Mouse (Mus musculus) forebrain, embryonic 16.5 days (tissue): ENCODE measurements at regions not wholly inside any gene's neighbourhood (a gene's known extent, or its start where the extent isn't known, plus 50 kb on each side); places are given as distances from the start of the nearest gene placed in this dataset.

ENCODE experiments used
- ATAC-seq: fragments of 200-750 bp; cut with Nextera tagmentation; 2 replicates; pipeline ENCODE4 v1.8.0; 2017; ENCODE audit warnings: mild to moderate bottlenecking, moderate library complexity
- H3K27ac ChIP-seq: fragments of 300-500 bp; sonication (generic); 2 replicates; pipeline ENCODE4 v1.5.1; 2014; ENCODE audit warnings: low read length, control low read depth
- H3K27me3 ChIP-seq: fragments of 300-500 bp; sonication (generic); replicated peaks from 2 replicates; pipeline ENCODE4 v1.6.1; 2014; ENCODE audit warnings: low read length; ENCODE audit not compliant: control insufficient read depth, insufficient read depth
- H3K36me3 ChIP-seq: fragments of 300-500 bp; sonication (generic); 2 replicates; pipeline ENCODE4 v1.6.1; 2014; ENCODE audit not compliant: control insufficient read depth, insufficient read depth
- H3K4me1 ChIP-seq: fragments of 300-500 bp; sonication (generic); replicated peaks from 2 replicates; pipeline ENCODE4 v1.6.1; 2014; ENCODE audit warnings: low read length; ENCODE audit not compliant: control insufficient read depth, insufficient read depth
- H3K4me2 ChIP-seq: fragments of 300-500 bp; sonication (generic); 2 replicates; pipeline ENCODE4 v1.6.1; 2014; ENCODE audit warnings: mild to moderate bottlenecking, low read length, control low read depth
- H3K4me3 ChIP-seq: fragments of 300-500 bp; sonication (generic); replicated peaks from 2 replicates; pipeline ENCODE4 v1.5.1; 2014; ENCODE audit warnings: mild to moderate bottlenecking, low read length, control low read depth
- H3K9ac ChIP-seq: fragments of 300-500 bp; sonication (generic); replicated peaks from 2 replicates; pipeline ENCODE4 v1.6.1; 2014; ENCODE audit warnings: low read depth, low read length, control low read depth
- H3K9me3 ChIP-seq: fragments of 300-500 bp; sonication (generic); 2 replicates; pipeline ENCODE4 v1.6.1; 2016; ENCODE audit warnings: low read length; ENCODE audit not compliant: control insufficient read depth
- WGBS: fragments of 180-500 bp; shearing (Covaris S2); extraction: QIAGEN DNeasy Blood & Tissue Kit; methylation state at CpG from one replicate; pipeline ENCODE4 v1.1.7; 2014; 5-methylcytosine and 5-hydroxymethylcytosine counted together

DNA sequence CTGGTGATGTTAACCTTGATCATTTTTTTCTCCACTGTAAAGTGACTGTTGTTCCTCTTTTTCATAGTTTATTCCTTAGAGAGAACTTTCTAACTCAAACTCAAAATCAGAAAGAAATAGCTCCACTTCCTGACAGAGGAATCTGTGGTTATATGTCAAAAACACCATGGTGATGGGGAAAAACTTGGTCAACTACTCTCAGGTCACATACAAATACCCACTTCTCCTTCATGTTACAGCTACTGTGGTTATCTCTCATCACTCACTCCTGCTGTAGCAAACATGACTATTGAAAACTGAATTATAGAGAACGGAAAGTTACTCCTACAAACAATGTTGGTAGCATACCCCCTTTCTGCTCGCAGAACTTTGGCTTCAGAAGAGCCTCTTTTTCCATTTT is 127.1 kb upstream of the Cp start:
- no peaks in the 10 kb centered on the region for H3K27me3 ChIP-seq
- H3K27ac ChIP-seq = no peak overlapping the region
- 83% methylated on average over 2 of the region's 2 CpGs for WGBS
- no peaks in the 10 kb centered on the region for H3K36me3 ChIP-seq
- no peak for ATAC-seq
- no peaks in the 10 kb centered on the region for H3K9me3 ChIP-seq
- no peak overlapping the region for H3K4me2 ChIP-seq
- H3K4me1 ChIP-seq = no peaks in the 10 kb centered on the region
- H3K4me3 ChIP-seq = no peak overlapping the region
- H3K9ac ChIP-seq = no peak overlapping the region

DNA sequence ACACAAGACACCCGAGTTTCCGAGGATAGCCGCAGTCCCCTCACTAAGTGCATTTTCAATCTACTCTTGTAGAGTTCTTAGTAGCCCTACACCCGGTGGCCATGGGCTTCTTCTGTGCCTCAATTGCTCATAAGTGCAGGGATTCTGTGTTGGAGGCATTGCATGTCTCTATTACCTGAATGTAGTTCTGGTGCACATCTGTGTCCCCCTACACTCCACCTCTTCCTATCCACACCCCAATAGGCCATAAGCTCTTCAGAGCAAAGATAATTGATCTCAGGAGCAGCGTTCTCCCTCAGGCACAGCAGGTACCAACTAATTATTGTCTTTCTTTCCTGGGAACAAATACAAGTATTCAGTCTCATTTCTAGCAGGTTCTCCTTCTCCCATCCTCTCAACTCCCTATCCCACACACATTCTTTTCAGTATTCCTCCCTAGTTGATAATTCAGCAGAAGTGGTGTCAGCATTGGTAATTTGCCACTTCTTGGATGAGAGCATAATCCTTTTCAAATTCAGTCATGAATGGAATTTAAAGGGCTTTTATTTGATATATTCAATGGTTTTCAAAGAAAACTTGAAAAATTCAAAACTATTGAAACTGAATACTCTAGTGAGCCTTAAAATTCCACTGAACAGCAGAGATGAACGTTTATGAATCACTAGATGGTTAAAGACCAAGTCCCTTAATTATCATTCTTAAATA is 108.7 kb upstream of the Cp start:
- H3K36me3 ChIP-seq = no peaks in the 10 kb centered on the region
- no peaks in the 10 kb centered on the region for H3K9me3 ChIP-seq
- no peak overlapping the region for H3K9ac ChIP-seq
- H3K4me1 ChIP-seq = peaks cover 2% of the 10 kb centered on the region; the same call in 1 of the 2 replicates
- ATAC-seq = peak; percentile 80
- no peak overlapping the region for H3K4me2 ChIP-seq
- no peaks in the 10 kb centered on the region for H3K27me3 ChIP-seq
- no peak overlapping the region for H3K4me3 ChIP-seq
- whole genome bisulfite sequencing = 59% methylated on average over 6 of the region's 6 CpGs
- H3K27ac ChIP-seq = no peak overlapping the region

DNA sequence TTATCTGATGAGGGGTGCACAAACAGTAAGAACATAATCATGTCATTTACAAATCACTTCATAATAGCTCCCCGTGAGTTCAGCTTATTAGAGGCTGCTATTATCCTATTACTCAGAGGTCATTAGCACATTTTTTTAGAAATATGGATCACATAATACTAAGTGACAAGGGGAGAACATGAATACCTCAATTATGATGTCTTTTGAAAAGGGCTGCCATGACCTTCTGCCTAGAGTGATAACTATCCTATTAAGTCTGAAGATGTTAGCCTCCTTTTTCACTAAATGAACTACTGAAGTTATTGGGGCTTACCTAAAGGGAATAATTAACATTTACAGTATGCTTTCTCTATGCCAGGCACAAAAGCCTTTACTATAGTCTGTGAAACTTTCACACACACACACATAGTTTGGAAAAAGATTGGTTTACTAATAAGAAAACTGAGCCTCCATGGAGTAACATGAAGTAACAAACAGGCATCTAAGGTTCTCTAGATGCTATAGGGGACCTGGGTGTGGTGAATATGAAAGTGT is 108.1 kb upstream of the Cp start:
- Histone ChIP-seq H3K4me1 (peaks cover 2% of the 10 kb centered on the region; the same call in 1 of the 2 replicates), H3K9ac (no peak overlapping the region), H3K27me3 (no peaks in the 10 kb centered on the region), H3K36me3 (no peaks in the 10 kb centered on the region), H3K4me2 (no peak overlapping the region), H3K9me3 (no peaks in the 10 kb centered on the region), H3K27ac (no peak overlapping the region), H3K4me3 (no peak overlapping the region)
- 22% methylated on average over 1 of the region's 1 CpGs for WGBS
- peak; percentile 50 for ATAC-seq

DNA sequence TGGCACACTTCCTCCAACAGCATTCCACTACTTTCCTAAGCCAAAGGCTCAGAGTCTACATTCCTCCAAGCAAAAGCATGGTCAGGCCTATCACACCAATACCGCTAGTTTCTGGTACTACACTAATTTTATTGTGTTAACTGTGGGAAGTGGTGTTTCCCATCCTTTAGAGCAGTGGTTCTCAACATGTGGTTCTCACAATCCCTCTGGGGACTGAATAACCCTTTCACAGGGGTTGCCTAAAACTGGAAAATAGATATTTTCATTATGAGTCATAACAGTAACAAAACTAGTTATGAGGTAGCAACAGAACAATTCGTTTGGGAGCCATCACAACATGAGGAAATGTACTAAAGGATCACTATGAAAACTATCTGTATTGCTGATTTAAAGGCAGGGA is 74.2 kb upstream of the Cp start:
- no peak overlapping the region for H3K9ac ChIP-seq
- H3K9me3 ChIP-seq = no peaks in the 10 kb centered on the region
- H3K4me1 ChIP-seq = no peaks in the 10 kb centered on the region
- H3K36me3 ChIP-seq = no peaks in the 10 kb centered on the region
- 70% methylated on average over 2 of the region's 2 CpGs for WGBS
- no peak for ATAC-seq
- H3K4me2 ChIP-seq = no peak overlapping the region
- H3K27me3 ChIP-seq = no peaks in the 10 kb centered on the region
- H3K4me3 ChIP-seq = no peak overlapping the region
- H3K27ac ChIP-seq = no peak overlapping the region

DNA sequence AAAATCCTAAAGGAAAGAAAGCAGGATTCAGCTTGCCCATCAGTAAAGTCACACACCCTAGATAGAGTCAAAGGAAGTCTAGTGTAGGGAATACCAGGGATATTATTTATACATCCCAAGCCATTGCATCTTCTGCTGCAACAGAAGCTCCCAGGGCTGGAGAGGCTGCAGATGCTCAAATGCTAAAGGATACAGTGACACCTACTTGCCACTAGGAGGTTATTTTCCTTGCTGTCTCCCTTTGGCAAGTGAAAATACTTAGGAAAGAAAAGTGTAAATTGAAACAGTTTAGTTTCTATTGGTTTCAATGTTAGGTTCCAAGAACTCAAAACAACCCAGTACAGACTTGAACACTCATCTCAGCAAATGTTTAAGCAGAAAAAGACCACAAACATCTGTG is 68.4 kb upstream of the Cp start:
- Histone ChIP-seq H3K36me3 (no peaks in the 10 kb centered on the region), H3K4me2 (no peak overlapping the region), H3K9ac (no peak overlapping the region), H3K4me1 (no peaks in the 10 kb centered on the region), H3K9me3 (no peaks in the 10 kb centered on the region), H3K27me3 (no peaks in the 10 kb centered on the region), H3K4me3 (no peak overlapping the region), H3K27ac (no peak overlapping the region)
- no peak for ATAC-seq

DNA sequence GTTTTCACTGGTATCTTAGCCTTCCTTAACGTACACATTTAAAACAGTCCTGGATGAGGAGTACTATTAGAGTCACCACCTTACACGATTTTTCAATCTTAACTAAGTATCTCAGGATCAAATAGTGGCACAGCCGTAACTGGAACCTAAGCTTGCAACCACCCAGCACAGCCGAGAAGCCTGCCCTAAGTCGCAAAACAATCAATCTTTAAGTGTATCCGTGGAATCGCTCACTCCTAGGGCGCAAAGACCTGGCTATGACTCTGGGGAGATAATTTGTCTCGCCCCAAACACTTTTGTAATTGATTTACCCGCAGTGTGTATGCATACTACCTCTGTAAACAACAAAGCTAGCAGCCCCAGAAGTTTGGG is 62.6 kb upstream of the Cp start:
- ATAC-seq = no peak
- H3K27ac ChIP-seq = no peak overlapping the region
- H3K4me1 ChIP-seq = peaks cover 18% of the 10 kb centered on the region
- H3K9ac ChIP-seq = peak overlapping the region; percentile 35; the same call in 1 of the 2 replicates
- H3K9me3 ChIP-seq = no peaks in the 10 kb centered on the region
- 4% methylated on average over 10 of the region's 10 CpGs for WGBS
- no peaks in the 10 kb centered on the region for H3K36me3 ChIP-seq
- no peaks in the 10 kb centered on the region for H3K27me3 ChIP-seq
- H3K4me3 ChIP-seq = peak overlapping the region; percentile 72
- H3K4me2 ChIP-seq = peak overlapping the region; percentile 65

DNA sequence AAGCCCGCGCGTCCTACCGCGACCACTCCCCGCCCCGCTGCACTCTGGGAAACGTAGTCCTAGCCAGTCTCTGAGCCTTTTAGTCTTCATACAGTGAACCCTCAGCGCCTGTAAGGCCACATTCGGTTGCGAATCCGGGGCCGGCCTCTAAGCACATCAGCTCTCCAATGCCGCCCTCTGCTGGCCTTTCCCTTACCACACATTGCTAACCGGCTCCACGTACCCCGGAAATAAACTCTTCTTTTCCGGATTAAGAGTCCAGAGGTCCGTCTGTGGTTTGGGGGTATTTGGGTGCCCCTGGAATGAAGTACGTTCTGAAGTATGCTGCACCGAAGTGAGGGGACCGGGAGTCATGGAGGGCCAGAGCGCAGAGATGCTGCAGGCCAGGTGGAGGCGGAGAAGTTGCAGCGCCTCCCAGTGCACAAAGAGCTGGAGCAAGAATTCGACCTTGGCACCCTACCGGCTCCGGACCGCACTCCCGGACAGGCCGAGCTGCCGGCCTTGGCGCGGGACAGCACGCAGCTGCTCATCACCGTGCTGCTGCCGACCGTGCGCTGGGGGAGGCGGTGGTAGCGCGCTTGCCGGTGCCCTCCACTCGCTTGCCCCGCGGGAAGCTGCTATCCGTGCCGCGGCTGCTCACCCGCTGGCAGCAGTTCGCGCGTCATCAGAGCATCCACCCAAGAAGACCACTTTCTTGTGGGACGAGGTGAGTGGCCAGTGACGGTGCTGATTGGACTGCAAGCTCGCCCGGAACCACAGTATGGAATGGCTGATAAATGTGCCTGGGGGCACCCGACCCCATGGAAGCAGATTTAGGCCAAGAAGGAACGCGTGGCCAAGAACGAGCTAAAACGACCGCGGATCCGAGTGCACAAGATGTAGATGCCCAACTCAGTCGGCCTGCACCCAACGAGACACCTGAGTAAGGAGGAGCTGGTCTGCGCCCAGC is 62.0 kb upstream of the Cp start:
- ATAC-seq = peak; percentile 100
- Histone ChIP-seq H3K4me2 (peak overlapping the region; percentile 88), H3K9me3 (no peaks in the 10 kb centered on the region), H3K36me3 (no peaks in the 10 kb centered on the region), H3K27me3 (no peaks in the 10 kb centered on the region), H3K4me3 (peak overlapping the region; percentile 72), H3K27ac (peak overlapping the region; percentile 74), H3K9ac (peak overlapping the region; percentile 78), H3K4me1 (peaks cover 18% of the 10 kb centered on the region)
- under 1% methylated on average over 68 of the region's 68 CpGs for WGBS

DNA sequence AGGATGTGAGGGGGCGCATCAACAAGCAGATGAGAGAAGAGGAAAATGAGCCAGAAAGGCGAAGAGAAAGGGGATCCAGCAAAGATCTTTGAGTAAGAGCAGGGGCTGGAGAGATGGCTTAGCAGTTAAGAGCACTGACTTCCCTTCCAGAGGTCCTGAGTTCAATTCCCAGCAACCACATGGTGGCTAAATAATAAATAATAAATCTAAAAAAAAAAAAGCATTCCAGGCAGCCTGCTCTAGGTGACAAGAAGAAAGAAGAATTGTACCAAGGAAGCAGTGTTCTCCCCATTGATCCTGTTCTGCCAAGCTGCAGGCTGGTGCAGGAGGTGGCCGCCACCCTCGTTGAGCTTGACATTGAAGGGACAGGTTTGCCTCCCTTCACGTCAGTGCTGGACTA is 61.1 kb upstream of the Cp start:
- Histone ChIP-seq H3K27ac (no peak overlapping the region), H3K4me1 (peaks cover 18% of the 10 kb centered on the region), H3K9me3 (no peaks in the 10 kb centered on the region), H3K27me3 (no peaks in the 10 kb centered on the region), H3K4me2 (peak overlapping the region; percentile 88), H3K9ac (peak overlapping the region; percentile 78), H3K36me3 (no peaks in the 10 kb centered on the region), H3K4me3 (peak overlapping the region; percentile 72)
- 32% methylated on average over 5 of the region's 5 CpGs for WGBS
- ATAC-seq = no peak

DNA sequence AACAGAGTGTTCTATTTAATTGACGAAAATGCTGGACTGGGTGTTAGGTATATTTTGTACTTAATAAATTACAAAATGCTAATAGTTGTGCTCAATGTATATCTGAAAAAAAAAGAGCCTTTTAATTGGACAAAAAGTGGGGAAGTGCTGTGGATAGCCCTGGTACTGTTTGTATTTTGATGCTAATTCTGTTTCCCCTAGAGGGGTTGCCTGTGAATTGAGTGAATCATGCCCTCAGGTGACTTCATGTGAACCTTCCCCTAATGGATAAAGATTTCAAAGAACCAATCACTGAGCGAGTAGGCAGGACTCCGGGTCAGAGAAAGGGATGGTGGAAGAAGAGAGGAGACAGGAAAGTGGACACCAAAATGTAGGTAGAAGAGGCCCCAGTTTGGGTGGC is 59.7 kb upstream of the Cp start:
- WGBS = 86% methylated on average over 3 of the region's 3 CpGs

More for the DNA sequence above, 59.7 kb upstream of the Cp start:
- no peaks in the 10 kb centered on the region for H3K27me3 ChIP-seq
- no peak overlapping the region for H3K4me3 ChIP-seq
- no peaks in the 10 kb centered on the region for H3K9me3 ChIP-seq
- H3K36me3 ChIP-seq = no peaks in the 10 kb centered on the region
- peaks cover 18% of the 10 kb centered on the region for H3K4me1 ChIP-seq
- H3K9ac ChIP-seq = no peak overlapping the region
- no peak overlapping the region for H3K4me2 ChIP-seq
- no peak overlapping the region for H3K27ac ChIP-seq
- no peak for ATAC-seq
